Mouse (Mus musculus) ovary, adult 18-20 months (tissue): ENCODE results near the gene Map4k1.

Source experiments
- DNase-seq: peaks from one replicate; pipeline ENCODE4 v3.0.0; 2022; ENCODE audit warnings: low spot score, mixed read lengths

The Map4k1 gene

DNA sequence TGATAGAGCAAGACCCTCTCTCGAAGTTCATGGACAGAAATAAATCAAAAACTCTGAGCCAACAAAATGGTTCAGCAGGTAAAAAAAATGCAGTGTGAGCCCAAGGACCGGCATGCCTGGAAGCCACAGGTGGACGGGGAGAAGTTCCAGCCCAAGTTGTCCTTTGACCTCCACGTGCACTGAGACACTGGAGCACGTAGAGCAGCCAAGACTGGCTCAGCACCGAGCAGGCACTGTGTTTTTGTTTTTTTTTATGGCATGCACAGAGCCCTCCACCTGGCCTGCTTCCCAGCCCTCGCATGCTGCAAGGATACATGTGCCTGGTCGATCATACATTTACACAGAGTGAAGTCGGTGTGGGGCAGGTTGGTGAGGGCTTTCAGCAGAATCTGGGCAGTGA is 4.3 kb upstream of the Map4k1 start:
- DNase-seq: no peak

DNA sequence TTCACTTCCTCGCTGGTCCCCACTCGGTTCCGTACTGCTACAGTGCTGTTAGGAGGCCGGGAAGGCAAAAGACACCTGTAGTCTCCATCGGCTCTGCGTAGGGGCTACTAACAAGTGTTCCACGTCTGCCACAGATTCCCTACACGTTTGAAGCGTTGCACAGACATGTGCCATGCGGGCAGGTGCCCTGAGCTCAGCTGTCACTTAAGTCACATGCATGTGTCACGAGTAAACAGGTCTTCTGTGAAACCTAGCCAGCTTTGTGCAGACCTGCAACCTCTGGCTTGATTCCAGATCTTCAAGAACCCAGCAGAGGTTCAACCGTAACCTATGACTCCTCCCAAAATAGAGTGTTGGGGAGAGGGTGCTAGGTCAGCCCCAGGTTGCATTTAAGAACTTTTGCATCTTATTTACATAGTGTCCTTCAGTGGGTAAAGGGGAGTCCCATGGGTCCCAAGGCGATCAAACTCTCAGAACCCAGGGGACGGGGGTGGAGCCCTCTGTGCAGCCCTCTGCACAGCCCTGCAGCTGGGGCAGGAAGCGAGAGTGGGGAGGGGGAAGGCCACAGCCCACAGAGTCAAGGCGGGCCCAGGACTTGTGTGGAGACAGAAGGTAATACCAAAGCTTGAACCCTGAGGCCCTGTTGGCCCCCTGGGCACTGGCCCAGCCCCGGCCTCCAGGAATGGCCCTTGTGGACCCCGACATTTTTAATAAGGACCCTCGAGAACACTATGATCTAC is 594 bp downstream of the Map4k1 start:
- no peak for DNase-seq

GRCm38 (mm10) chr7:28983141-28983564 is 1.3 kb downstream of the Map4k1 start:
- no peak for DNase-seq

DNA sequence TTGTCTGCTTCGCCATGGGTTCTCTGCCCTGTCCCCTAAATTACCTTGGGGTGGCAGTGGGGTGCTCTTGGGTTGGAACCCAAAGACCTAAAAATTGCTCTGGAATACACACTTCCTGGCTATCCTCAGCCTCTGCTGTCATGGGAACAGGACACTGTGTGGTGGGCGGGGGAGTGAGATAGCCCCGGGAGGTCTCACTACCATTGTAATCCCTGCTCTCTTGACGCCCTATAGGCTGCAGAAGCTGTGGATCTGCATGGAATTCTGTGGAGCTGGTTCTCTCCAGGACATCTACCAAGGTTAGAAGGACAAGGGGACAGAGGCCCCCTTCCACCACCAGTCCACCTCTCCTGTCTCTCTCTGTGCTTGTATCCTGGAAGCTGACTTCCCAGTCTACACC is 2.0 kb downstream of the Map4k1 start:
- no peak for DNase-seq

GRCm38 (mm10) chr7:28984452-28984851 is 2.6 kb downstream of the Map4k1 start:
- no peak for DNase-seq

DNA sequence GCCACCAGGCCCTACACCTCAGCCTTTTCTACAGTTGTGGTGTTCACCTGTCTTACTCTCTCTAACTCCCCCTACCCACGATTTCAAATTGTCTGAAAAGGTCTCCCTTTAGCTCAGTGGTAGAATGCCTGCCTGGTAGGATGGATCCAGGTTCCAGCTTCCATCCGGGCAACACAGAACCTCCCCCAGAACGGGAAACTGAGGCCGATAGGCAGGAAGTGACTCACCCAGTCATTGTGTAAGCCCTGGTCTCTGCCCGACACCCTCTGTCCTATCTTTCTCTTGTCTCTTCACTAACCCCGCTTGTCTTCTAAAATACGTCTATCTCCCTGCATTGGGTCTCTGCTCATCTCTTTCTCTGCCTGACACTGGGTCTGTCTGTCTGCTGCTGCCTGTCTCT is 3.4 kb downstream of the Map4k1 start:
- no peak for DNase-seq

GRCm38 (mm10) chr7:28990766-28991273 is 9.0 kb downstream of the Map4k1 start:
- no peak for DNase-seq

DNA sequence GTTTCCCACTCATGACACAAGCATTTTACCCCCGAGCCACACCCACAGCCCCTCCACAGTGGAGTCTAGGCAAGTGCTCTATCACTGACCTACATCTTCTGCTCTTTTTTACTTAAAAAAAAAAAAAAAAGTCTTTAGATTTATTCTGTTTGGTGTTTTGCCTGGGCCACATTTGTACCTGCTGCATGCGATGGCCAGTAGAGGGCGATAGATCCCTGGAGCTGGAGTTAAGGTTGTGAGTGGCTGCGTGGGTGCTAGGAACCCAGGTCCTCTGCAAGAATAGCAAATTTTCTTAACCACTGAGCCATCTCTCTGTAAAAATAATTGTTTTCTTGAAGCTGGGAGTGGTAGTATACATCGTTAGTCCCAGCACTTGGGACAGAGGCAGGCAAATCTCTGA is 9.8 kb downstream of the Map4k1 start:
- no peak for DNase-seq

DNA sequence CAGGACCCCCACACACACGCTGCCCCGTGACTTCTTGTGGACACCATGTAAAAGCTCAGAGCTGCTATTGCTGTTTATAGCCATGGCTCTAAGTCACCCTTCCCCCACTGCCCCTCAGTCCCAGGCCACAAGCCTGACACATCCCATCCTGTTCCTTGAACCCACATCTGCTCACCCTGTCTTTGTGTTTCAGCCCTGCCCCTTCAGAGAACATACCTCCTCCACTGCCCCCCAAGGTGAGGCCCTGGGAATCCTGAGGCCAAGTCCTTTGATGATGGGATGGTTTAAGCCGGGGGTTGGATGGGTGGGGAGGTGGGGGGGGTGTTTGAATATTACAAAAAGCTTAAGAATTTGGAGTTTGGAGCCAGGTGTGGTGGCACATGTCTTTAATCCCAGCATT is 11.1 kb downstream of the Map4k1 start:
- no peak for DNase-seq

GRCm38 (mm10) chr7:28993402-28993801 is 11.6 kb downstream of the Map4k1 start:
- no peak for DNase-seq

GRCm38 (mm10) chr7:29000651-29001605 is 19.1 kb downstream of the Map4k1 start:
- no peak for DNase-seq

GRCm38 (mm10) chr7:29007224-29008101 is 25.6 kb downstream of the Map4k1 start:
- DNase-seq: no peak

DNA sequence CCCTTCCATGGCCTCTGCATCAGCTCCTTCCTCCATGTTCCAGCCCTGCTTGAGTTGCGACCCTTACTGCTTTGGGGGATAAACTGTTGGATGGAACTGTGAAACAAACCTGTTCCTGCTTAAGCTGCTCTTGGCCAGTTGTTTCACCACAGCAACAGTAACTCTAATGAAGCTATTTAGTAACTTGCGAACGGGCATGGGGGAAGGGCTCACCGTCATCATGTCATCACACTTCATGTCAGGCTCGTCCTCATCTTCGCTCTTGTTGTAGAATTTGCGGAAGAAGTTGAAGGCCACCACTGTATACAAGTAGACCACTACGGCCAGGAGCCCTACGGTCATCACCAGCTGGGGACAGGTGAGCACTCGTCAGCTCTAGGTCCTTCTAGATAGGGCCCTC is 26.3 kb downstream of the Map4k1 start:
- no peak for DNase-seq

GRCm38 (mm10) chr7:29008714-29009113 is 26.9 kb downstream of the Map4k1 start:
- no peak for DNase-seq

DNA sequence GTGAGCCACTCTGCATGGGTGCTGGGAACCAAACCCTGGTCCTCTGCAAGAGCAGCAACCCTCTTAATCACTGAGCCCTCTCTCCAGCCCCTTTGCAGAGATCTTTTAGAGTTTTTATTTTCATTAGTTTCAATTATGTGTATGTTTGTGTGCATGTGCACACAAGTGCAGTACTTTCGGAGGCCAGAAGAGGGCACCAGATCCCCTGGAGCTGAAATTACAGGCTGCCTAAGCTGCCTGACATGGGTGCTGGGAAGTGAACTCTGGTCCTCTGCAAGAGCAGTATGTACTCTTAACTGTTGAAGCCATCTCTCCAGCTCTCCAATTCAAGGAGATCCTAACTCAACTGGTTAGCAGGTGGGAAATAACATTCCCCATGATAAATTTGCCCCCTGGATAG is 33.1 kb downstream of the Map4k1 start:
- no peak for DNase-seq

DNA sequence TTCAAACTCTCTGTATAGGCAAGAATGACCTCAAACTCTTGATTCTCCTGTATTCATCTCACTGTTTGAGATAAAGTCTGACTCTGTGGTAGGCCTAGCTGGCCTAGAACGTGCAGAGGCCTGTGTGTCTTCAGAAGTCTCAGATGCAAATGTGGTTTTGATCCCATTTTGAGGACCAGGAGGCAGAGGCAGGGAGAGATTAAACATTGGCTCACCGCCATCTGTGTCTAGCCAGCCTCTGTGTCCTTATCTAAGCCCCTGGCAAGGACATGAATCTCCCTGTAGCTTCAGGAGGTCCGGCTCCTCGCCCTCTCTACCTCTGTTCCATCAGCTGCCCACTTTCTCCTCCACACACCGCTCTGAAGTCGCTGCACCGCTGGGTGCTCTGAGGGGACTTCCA is 34.6 kb downstream of the Map4k1 start:
- DNase-seq: no peak

DNA sequence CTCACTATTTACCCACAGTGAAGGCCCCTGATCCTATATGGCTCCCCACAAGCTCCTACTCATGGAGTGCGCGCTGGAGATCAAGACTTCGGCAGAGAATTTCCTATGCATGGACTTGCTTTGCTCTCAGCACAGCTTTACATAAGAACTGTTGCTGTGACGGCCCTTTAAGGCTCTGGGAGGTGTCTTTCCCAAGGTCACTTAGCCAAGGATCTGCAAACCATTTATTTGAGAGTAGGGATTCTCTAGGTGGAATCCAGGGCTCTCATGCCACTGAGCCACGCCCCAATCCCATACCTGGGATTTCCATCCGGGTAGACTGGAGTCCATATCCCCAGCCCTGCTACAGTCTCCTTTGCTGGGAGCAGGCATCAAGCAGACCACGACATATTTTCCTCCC is 35.4 kb downstream of the Map4k1 start:
- no peak for DNase-seq

DNA sequence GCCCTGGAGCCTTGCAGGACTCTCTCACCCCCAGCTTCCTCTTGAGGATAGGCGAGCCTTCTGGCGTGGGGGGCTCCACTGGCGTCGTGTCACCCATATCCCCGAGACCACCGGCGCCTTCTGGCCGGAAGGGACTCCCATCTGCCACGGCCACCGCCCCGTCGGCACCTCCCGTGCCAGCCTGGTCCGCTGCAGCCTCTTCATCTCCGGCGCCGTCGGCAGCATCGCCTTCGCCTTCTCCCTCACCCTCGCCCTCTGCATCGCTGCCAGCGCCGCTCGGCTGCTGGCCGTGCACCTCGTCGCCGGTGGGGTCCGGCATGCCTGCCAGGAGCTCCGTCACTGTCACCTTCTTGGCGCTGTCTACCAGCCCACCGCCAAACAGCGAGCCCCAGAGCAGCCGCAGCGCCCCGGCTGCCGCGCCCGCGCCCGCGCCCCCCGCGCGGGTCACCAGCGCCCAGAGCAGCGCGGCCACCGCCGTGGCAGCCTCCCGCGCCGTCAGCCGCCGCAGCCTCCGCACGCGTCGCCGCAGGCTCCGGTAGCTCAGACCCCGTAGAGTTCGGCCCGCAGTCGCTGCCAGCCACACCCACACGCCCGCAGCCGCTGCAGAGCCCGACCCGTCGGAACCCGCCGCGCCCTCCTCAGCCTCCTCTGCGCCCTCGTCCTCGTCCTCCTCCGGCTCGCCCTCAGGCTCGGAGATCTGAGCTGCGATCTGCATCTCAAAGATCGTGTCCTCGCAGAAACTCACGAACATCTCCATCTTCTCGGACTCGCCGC is 37.8 kb downstream of the Map4k1 start:
- no peak for DNase-seq

DNA sequence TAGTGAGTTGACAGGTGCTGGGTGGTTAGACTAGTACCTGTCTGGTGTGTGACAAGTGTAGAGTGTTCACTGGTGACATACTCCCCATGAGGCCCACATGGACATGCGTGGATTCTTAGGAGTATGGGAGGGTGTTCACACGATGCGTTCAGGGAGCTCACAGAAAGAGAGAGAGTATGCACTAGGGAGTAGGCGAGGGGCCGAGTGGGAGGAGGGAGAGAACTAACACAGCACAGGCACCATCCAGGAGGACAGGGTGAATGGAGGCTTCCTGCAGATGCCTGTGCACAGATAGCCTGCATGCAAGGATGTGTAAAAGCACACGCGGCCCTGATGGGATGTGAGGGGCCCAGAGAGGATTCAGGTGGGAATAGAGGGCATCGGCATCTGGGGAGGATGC is 40.6 kb downstream of the Map4k1 start:
- DNase-seq: no peak

GRCm38 (mm10) chr7:29023514-29023913 is 41.7 kb downstream of the Map4k1 start:
- DNase-seq: no peak

GRCm38 (mm10) chr7:29025566-29025965 is 43.7 kb downstream of the Map4k1 start:
- DNase-seq: no peak
